Mouse (Mus musculus): ENCODE results near the gene Ppp2r3a.

Gene Ppp2r3a

DNA sequence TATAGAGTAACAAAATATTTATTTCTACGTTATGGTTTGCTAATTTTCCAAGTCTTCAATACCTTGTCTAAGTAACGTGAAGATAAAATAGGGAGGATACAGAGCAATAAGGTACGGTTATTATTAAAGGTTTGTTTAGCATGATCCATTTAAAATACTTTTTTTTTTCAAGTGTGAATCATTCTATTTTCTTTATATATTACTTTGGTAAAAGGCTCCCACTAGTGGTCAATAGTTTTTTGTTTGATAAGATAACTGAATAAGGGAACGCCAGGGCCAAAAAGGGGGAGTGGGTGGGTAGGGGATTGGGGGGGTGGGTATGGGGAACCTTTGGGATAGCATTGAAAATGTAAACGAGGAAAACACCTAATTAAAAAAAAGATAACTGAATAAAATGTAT is 98.7 kb downstream of the Ppp2r3a start:
- DNase-seq (ENCODE audit: low spot score), result no peak

DNA sequence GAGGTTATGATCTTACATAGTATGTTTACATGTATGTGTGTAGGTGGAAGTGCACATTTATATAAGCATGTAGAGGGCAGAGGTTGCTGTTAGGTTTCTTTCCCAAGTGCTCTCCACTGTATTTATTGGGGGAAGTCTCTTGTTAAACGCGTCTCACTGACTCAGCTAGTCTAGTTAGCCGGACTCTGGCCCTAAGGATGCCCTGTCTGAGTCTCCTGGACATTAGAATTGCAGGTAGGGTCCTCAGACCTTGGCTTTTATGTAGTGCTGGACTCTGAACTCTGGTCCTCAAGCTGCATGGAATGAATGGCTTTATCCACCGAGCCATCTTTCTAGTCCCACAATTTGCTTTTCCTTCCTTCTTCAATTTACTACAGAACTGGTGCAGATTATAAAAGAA is 108.0 kb downstream of the Ppp2r3a start:
- DNase-seq (ENCODE audit: low spot score), result no peak

DNA sequence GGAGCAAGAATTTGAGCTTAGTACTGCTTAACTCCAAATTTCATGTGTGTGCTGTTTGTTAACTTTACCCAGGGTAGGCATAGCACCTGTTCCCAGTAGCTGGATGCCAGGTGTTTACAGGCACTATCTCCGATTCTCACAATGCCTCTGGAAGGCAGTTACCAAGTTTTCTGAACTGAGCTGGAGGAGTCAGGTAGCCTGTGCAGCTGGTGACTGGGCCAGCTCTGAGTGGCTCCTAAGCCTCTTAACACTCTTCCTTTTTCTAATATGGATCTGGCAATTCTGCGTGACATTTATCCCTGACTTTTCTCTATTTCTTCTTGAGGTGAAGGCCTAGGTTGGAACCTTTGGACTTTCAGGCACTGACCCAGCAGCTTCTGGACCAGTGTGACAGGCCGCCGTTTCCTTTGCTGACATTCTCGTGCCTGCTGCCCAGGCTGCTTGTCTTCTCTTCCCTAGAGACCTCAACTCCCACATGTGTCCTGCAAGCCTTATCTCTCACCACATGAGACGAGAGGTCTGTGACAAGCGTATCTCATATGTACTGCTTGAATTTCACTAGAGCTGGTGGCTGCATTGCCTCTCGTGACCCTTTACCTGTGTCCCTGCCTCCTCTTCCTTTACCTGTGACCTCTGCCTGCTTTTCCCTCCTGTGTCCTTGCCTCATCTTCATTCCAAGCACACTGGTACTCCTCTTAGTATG is 137.3 kb downstream of the Ppp2r3a start:
- no peak for DNase-seq (ENCODE audit: low spot score)

DNA sequence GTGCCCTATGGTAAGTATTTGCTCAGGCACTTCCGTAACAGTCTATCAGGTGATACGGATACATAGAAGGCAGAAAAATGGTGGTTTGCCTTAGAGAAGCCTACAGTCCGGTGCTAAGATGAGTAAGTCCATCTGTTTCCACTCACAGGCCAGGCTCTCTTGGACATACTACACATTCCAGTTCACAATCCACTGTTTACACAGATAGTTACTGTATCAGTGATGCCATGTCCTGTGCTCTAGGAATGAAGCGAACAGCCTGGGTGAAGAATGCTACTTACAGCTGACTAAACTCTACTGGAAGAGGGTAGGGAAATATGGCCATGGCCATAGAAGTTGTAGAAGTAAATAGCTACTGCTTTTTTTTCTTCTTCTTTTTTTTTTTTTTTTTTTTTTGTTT is 138.3 kb downstream of the Ppp2r3a start:
- no peak for DNase-seq (ENCODE audit: low spot score)

- DNase-seq (ENCODE audit: low spot score), result no peak
These were observed 141.6 kb downstream of the Ppp2r3a start for GRCm38 (mm10) chr9:101110013-101110412.

GRCm38 (mm10) chr9:101107386-101107785 is 144.2 kb downstream of the Ppp2r3a start:
- DNase-seq (ENCODE audit: low spot score), result no peak

DNA sequence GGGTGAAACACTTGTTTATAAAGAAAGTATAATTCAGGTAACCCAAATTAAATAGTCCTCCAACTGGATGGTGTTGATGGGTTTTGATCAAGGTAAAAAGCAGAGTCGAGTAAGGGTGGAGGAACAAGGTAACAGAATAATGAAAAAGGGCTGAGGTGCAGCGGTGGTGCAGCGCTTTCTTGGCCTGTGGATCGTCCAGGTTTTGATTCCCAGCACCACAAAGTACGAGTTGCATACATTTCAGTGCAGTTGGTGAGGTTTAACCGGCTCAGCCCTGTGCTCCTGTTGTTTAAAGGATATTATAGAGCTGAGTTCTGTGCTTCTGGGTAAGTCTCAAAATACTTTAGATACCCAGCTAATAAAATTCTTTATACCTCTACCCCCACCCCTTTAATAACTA is 145.9 kb downstream of the Ppp2r3a start:
- DNase-seq (ENCODE audit: low spot score), result no peak

DNA sequence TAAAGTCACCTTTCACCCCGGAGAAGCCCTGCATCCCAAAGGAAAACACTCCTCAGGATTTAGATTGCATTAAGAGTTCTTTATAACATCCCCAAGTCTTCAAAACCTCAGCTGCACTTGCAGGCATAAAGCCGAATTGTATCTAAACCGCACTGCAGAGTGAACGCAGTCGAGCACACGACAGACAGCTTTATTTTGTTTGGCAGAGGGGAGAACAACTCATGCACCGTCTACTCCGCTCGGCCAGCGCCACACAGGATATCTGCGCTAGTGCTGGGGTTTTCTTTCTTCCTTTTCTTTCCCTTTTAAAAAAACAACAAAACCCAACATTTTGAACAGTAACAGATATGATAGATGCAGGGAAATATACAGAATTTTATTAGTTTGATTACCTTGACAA is 146.7 kb downstream of the Ppp2r3a start:
- DNase-seq (ENCODE audit: low spot score), result no peak

DNA sequence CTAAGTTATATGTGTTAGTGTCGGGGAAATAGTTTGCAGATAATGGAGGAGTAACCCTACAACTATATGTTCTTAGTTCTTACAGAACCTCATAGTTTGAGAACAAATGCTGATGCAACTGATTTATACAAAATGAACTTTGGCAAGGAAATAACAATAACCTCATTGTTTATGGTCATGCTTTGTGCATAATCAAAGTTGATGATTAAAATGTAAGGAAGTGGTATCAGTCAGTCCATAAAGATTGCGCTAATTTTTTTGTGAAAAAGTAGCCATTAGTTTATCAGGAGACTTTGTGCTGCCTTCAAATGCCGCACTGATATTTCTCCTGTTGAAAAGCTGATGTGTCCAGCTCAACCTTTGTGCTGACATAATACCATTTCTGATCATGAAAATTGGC is 149.3 kb downstream of the Ppp2r3a start:
- no peak for DNase-seq (ENCODE audit: low spot score)

GRCm38 (mm10) chr9:101101547-101101946 is 150.0 kb downstream of the Ppp2r3a start:
- no peak for DNase-seq (ENCODE audit: low spot score)

- DNase-seq (ENCODE audit: low spot score), result no peak
These were observed 151.4 kb downstream of the Ppp2r3a start for GRCm38 (mm10) chr9:101100163-101100562.

DNA sequence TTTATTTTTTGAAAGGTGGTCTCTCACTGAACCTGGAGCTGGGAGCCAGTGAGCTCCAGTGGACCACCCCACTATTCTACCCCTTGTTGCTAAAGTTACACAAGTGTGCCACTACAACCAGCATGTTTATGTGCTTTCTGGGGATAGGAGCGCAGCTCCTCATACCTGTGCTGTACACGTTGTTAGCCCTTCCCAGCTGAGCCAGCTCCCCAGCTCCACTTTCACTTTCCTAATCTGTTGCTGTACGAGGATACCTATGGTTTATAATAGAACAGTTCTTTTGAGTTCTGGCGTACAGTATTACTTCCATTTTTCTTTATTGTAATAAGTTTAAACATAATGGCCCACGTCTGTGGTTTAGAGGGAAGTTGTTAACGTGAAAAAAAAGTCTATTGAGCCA is 152.2 kb downstream of the Ppp2r3a start:
- no peak for DNase-seq (ENCODE audit: low spot score)

GRCm38 (mm10) chr9:101097542-101097941 is 154.1 kb downstream of the Ppp2r3a start:
- no peak for DNase-seq (ENCODE audit: low spot score)

GRCm38 (mm10) chr9:101096461-101096860 is 155.1 kb downstream of the Ppp2r3a start:
- DNase-seq (ENCODE audit: low spot score), result no peak

DNA sequence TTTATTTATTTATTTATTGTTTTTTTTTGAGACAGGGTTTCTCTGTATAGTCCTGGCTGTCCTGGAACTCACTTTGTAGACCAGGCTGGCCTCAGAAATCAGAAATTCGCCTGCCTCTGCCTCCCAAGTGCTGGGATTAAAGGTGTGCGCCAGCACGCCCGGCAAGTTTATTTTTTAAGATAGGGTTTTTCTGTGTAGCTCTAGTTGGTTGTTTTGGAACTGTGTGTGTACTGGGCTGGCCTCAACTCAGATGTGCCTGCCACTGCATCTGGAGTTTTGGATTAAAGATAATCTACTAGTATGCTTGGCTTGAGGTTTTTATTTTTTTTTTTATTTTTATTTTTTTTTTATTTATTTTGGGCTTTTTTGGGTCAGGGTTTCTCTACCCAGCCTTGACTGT is 156.2 kb downstream of the Ppp2r3a start:
- no peak for DNase-seq (ENCODE audit: low spot score)

DNA sequence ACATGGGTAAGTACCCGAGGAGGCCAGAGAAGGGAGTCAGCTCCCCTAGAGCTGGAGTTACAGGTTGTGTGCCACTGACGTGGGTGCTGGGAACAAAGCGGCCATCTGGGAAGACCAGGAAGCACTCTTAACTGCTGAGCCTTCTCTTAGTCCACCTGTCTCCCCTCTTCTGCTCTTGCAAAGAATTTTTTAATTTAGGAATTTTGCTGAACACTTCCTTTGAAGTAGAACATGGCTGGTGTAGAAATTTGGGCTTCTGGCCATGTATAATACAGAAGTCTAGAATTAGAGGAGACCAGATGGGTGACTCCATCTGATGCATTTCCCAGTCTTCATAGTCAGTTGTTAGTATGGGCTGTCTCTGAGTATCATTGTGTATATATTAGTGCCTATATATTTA is 167.9 kb downstream of the Ppp2r3a start:
- DNase-seq (ENCODE audit: low spot score), result no peak

- DNase-seq (ENCODE audit: low spot score), result no peak
These were observed 171.4 kb downstream of the Ppp2r3a start for GRCm38 (mm10) chr9:101080046-101080685.

DNA sequence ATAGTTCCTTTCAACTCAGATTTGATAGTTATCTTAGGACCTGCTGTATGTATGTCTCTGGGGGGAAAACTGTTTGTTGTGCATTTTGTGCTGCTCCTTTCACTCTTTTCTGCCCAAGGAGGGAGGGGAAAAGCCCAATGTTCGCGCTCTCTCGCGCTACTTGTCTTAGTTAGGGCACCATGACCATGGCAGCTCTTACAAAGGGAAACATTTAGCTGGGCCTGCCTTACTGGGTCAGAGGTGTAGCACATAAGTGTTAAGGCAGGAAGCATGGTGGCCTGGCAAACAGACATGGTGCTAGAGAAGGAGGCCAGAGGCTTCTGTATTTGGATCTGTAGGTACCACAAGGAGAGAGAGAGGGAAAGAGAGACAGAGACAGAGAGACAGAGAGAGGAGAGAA is 173.0 kb downstream of the Ppp2r3a start:
- no peak for DNase-seq (ENCODE audit: low spot score)

DNA sequence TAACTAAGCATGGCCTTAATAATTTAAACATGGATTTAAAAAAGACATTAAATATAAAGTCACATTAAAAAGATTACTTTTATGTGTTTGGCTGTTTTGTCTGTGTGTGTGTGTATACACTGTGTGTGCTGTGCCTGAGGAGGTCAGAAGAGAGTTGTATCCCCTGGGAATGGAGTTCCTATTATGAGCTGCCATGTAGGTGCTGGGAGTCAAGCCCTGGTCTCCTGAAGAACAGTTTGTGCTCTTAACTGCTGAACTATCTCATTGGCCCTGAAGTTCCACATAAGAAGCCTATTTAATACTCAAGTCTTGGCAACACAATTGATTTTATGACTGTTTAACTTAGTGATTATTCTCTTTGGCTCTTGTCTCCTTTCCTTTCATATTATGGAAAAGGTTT is 174.1 kb downstream of the Ppp2r3a start:
- DNase-seq (ENCODE audit: low spot score), result no peak

DNA sequence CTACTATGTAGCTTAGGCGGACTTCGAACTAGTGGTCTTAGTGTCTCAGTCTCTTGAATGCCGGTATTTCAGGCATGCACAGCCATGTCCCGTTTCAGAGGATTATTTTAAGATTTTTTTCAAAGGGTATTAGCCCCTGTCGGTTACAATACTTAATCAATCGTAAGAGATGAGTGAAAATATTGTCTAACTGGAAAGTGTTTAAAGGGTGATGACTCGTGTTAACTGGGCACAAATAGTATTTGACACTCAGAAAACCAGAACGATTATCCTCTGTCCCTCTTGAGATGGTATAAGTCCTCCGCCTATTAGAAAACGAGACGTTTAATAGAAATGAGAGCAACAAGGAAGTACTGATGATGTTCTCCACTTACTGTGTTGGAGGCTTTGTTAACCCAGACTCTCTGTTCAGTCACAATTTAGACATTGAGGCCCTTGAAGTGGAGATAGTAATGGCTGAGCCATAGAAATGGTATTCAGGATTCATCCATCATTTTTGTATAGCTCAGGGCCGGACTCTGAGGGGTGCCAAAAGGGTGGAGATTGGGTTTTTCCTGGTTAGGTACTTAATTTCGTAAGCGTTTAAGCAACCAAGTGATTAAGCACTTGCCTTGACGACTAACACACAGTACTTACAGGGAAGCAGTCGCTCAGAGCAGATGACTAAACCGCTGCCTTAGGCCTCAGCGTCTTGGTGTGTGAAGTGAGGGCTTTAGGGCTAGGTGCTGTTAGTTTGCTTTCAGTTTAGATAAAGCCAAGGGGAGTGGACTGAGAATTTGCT is 175.3 kb downstream of the Ppp2r3a start:
- no peak for DNase-seq (ENCODE audit: low spot score)

- DNase-seq (ENCODE audit: low spot score), result no peak
These were observed 175.9 kb downstream of the Ppp2r3a start for GRCm38 (mm10) chr9:101075694-101076093.

DNA sequence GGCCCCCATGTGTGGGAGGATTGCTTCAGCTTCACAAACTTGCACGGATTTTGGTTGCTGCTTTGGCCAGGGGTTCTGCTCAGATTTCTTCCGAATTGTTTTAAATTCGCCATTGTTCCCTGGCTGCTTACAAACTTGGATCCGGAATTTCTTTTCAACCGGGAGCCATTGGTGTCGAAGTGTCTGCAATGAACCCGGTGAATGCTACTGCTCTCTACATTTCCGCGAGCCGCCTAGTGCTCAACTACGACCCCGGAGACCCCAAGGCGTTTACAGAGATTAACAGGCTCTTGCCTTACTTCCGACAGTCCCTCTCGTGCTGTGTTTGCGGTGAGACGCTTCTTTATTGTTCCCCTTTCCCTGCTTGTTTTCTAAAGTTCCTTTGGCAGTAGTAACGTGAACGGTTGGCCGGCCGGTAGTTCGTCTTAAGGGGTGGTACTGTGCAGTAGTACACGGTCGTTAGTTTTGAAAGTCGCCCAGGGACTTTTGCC is 176.5 kb downstream of the Ppp2r3a start:
- no peak for DNase-seq (ENCODE audit: low spot score)

All from MN1 (cell line).